Mouse (Mus musculus) MEL (cell line): ENCODE measurements around the gene Dhcr7.

ENCODE experiments used
- CHD2 ChIP-seq: IDR thresholded peaks from 2 replicates; pipeline ENCODE4 v1.6.1; 2011; ENCODE audit warnings: low read length, improper control_type of control experiment
- CTCF ChIP-seq, 3 experiments: IDR thresholded peaks in 2 of 3; conservative IDR thresholded peaks in 1 of 3; 2 replicates each; pipeline ENCODE4 v1.5.1; 2011 to 2012; ENCODE audit warnings: low read length in 3 of 3, low read depth in 2 of 3, mild to moderate bottlenecking in 2 of 3, improper control_type of control experiment in 1 of 3, inconsistent platforms in 1 of 3, mixed read lengths in 1 of 3, moderate library complexity in 1 of 3; ENCODE audit not compliant: control insufficient read depth in 1 of 3, insufficient read depth in 1 of 3, poor library complexity in 1 of 3, severe bottlenecking in 1 of 3
- E2F4 ChIP-seq: IDR thresholded peaks from 2 replicates; pipeline ENCODE4 v1.6.1; 2011; ENCODE audit warnings: low read depth, low read length, improper control_type of control experiment, borderline replicate concordance
- ELF1 ChIP-seq: IDR thresholded peaks from 2 replicates; pipeline ENCODE4 v1.6.1; 2014; ENCODE audit warnings: low read depth, mild to moderate bottlenecking, inconsistent platforms, low read length, improper control_type of control experiment, moderate library complexity
- EP300 ChIP-seq, 2 experiments: IDR thresholded peaks; 2 replicates each; pipeline ENCODE4 v1.6.1; 2011; ENCODE audit warnings: improper control_type of control experiment in 2 of 2, low read length in 2 of 2, low read depth in 1 of 2, mild to moderate bottlenecking in 1 of 2
- JUND ChIP-seq: IDR thresholded peaks from 2 replicates; pipeline ENCODE4 v1.6.1; 2011; ENCODE audit warnings: low read depth, mild to moderate bottlenecking, improper control_type of control experiment, low read length
- MAX ChIP-seq: IDR thresholded peaks from 2 replicates; pipeline ENCODE4 v1.6.1; 2011; ENCODE audit warnings: low read length, improper control_type of control experiment
- MXI1 ChIP-seq: IDR thresholded peaks from 2 replicates; pipeline ENCODE4 v1.6.1; 2011; ENCODE audit warnings: mild to moderate bottlenecking, low read depth, low read length, improper control_type of control experiment
- MYC ChIP-seq: IDR thresholded peaks from 2 replicates; pipeline ENCODE4 v1.6.1; 2011; ENCODE audit warnings: low read depth, mild to moderate bottlenecking, low read length, improper control_type of control experiment, moderate library complexity
- NELFE ChIP-seq: IDR thresholded peaks from 2 replicates; pipeline ENCODE4 v1.6.1; 2011; ENCODE audit warnings: low read depth, low read length, improper control_type of control experiment
- POLR2A ChIP-seq, 2 experiments: IDR thresholded peaks; 2 replicates each; pipeline ENCODE4 v1.6.1; 2011 to 2012; ENCODE audit warnings: low read length in 2 of 2, mild to moderate bottlenecking in 2 of 2, control low read depth in 1 of 2, improper control_type of control experiment in 1 of 2, low read depth in 1 of 2, moderate library complexity in 1 of 2; ENCODE audit not compliant: control insufficient read depth in 1 of 2, insufficient read depth in 1 of 2, poor library complexity in 1 of 2
- POLR2AphosphoS5 ChIP-seq: IDR thresholded peaks from 2 replicates; pipeline ENCODE4 v1.6.1; 2012; ENCODE audit warnings: low read depth, borderline replicate concordance, mild to moderate bottlenecking, inconsistent platforms, low read length, moderate library complexity, mixed read lengths
- TBP ChIP-seq: IDR thresholded peaks from 2 replicates; pipeline ENCODE4 v1.8.0; 2011; ENCODE audit warnings: low read depth, low read length, improper control_type of control experiment

GRCm38 (mm10) chr7:143822375-143823265 is at the start of gene Dhcr7, which contains the start of gene Nadsyn1:
- TF ChIP-seq ELF1 (peak; percentile 100), CTCF (IDR thresholded peaks at IDR 0.05 in 2 of 3, conservative IDR thresholded peaks at IDR 0.05 in 1 of 3; ENCODE audit: control insufficient read depth in 1 of 3, insufficient read depth in 1 of 3, low read depth in 2 of 3, low read length in 3 of 3, poor library complexity in 1 of 3, severe bottlenecking in 1 of 3) (no peak), POLR2AphosphoS5 (no peak), CHD2 (no peak), JUND (no peak), EP300 (IDR thresholded peaks at IDR 0.05; ENCODE audit: low read depth in 1 of 2, low read length in 2 of 2) (no peak; a peak in 1 of 4 replicates), POLR2A (IDR thresholded peaks at IDR 0.05; ENCODE audit: control insufficient read depth in 1 of 2, insufficient read depth in 1 of 2, low read depth in 1 of 2, low read length in 2 of 2, poor library complexity in 1 of 2) (peak; percentile 49 to 94), MXI1 (0 out of 2 replicates have a peak, but pooled peaks have one; percentile 66), NELFE (peak; percentile 89), E2F4 (no peak), MAX (peak; percentile 86), TBP (peak; percentile 71), MYC (peak; percentile 87)
